Mouse (Mus musculus) brain, adult 2 months (tissue): Measurements from ENCODE around the gene Gpx2.

ENCODE experiments used
- DNase-seq: peaks from one replicate; pipeline ENCODE4 v3.0.0; 2011; ENCODE audit warnings: low read depth, low spot score

The Gpx2 gene

DNA sequence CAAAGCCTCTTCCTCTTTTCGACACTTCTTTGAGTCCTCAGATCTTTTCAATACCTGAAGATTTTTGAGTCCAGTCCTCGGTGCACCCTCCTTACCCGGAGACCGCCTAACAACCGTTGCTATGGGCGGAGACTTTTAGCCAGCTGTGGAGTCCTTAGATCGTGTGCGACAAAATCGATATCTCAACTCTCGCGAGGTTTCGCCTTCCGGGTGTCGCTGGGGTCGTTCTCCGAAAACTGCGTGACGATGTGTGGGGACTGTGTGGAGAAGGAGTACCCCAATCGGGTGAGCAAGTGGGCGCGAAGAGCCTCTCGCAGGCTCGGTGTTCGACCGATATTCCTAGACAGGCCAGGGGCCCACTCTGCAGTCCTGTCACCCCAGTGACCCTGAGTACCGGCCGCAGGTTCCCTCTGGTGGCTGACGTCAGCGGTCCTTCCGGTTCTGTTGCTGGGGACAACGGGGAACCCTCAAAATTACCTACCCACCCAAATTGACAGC lies 30.0 kb downstream of the Gpx2 start, which contains the start of the genes Churc1 and Fntb:
Churc1 (plus strand) TSS at position 185 of the 498 bp plus-strand sequence.
Fntb (plus strand) TSS at position 236 of the 498 bp plus-strand sequence.
- DNase-seq: peak; percentile 97

DNA sequence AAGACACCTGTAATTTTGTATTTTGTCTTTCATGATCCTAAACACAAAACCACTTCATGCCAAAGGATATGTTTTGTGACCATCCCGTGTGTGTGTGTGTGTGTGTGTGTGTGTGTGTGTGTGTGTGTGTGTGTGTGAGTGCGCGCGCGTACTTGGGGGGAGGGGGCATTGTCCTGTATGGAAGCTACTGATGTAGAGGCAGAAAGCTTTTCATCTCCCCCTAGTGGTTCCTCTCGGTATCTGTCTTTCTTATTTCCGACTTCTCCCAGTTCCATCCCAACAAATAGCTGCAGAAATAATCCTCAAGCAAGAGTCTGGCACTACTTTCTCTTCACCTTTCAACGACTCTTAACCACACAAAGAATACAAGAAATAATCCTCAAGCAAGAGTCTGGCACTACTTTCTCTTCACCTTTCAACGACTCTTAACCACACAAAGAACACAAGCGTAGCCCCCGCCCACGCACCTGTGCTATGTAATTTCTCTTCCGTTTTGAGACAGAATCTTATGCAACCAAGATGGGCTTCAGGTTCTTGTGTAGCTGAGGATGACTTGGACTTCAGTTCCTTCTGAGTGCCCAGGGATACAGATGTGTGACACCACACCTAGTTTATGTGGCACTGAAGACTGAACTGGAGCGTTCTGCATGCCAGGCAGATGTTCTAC lies 42.6 kb downstream of the Gpx2 start:
- DNase-seq: peak; percentile 91

DNA sequence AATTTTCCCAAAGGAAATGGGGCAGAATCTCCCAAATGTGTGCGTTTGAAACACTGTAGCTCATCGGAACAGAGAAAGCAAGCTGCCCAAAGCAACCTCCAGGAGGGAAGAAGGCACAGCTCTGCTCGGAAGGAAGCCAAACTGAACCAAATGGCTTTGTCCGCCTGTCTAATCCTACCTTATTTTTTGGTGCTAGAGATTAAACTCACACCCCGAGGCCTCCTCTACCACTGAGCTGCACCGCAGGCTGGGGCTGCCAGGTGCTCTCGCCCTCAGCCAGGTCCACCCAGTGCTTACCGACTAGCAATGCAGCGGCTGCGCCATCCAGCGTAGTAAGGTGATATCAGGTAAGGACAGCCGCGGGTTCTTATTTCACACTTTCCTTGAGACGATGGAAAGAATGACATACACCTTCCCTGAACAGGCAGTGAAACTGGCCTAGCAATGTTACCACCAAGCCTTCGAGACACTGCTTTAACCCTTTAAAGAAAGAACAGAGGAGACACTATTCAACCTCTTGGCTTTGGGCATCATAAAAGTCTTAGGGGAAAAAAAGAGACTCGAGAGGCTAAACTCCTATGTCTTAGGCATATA lies 44.4 kb downstream of the Gpx2 start:
- DNase-seq: peak; percentile 66
